Mouse (Mus musculus) testis, postnatal 10 days (tissue): ENCODE data around the gene Fbxl17.

Experiments
- DNase-seq: peaks from one replicate; pipeline ENCODE4 v3.0.0; 2021; ENCODE audit warnings: low spot score

Gene Fbxl17

DNA sequence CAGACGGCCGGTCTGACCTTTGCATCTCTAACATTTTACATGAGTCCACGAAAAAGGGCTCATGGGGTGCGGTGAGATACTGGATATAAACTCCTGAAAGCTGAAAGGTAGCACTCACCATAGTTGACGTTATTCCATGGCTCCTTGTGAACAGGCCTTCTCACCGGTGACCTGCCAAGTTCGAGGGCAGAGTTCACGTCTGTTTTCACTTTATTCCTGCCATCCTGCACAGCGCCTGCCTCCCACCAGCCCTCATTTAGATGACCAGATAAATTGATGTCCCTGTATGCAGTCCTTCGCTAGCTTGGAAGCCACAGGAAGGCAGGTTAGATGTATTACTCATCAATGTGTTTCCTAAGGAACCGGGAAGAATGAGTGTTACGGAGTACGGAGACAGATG, 454.5 kb downstream of the Fbxl17 start:
- DNase-seq, result no peak

DNA sequence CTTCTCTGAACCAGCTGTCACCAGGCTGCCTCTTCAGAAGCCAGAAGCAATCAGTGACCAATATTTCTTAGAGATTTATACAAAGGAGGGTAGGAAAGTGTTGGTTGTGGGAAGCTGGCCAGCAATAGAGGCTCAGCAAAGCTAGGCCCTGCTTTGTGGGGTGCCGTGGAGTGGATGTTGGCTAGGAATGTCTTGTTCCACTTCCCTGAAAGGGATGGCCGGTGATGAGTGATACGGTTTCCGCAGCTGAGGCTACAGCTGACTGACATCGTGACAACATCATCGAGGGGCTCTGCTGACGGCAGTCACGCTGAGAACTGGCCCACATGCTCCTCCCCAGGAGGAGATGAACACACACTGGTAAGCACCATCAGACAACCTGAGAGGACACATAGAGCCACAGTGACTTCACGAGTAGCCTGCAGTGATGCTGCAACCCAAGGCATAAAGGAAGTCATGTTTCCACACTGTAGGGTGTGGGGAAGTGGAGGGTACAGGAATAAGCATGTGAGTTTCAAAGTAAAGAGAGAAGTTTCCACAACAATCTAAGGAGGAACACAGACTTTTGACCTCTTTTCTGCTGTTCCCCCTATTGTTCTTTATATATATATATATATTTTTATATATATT, 456.7 kb downstream of the Fbxl17 start:
- no peak for DNase-seq

DNA sequence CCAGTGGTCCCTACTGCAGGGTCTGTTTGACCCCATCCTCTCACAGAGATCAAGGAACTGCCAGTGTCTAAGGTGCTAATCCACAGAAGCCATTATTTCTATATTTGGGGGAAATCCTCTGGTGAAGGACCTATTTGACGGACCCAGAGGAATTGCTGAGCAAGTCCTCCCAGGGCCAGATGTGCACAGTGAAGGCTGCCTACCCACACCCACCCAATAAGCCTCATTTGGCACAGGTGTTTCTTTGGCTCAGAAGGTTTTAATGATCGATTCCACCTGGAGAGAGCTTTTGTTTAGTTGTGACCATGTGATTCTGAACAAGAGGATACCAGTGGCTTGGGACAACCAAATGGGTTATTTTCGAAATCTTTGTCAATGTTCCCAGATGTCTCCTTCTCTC, 462.3 kb downstream of the Fbxl17 start:
- DNase-seq, result no peak

DNA sequence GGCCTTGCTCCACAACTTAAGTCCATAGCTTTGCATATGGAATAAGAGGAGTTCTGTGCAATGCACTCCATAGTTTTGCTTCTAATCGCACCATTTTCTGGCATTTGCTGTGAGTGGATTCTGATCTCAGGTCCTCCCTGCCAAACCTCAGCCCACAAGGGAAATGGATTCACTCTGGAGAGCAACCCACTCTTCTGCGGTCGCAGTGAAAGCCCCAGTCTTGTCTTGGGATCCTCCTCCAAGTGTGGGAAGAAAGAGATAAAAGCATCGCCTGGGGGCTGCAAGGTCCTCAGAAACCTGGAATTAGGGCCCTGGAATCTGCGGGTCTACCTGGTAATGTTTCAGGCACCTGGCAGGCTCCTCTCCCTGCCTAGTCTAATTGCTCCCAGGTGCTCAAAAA, 466.7 kb downstream of the Fbxl17 start:
- no peak for DNase-seq

DNA sequence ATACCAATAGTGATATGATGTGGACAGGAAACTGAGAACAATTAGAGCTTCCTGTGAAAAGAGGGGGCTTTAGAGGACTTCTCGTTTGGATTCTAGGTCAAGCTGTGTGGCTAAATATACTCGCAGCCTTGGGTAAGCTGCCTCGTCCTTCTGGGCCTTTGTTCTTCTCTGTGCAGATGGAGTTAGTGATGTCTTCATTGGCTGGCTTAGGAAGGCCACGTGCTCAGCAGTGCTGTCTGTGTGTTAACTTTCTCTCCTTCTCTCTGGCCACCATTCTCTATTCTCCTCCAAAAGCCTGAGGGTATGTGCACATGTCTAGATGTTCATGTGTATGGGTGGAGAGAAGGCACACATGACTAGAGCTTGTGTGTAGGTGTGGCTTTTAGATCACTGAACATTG, 470.7 kb downstream of the Fbxl17 start:
- DNase-seq, result no peak

DNA sequence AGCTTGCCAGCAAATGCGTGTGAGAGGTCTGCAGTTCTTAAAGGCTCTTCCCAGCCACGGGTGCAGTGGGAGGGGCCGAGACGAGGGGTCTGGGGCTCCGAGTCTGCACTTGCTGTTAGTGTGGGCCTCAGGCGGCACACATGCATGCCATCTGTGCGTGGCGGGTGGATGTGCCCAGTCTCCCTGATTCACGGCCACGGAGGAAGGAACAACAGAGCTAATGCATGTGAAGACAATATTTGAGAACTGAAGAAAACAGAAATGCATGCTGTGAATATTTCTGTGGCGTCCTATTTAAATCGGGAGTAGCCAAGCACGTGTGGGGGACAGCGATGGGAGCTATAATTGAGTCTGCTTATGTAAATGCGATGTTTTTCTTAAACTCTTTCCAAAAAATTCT, 474.6 kb downstream of the Fbxl17 start:
- DNase-seq, result peak; percentile 42

DNA sequence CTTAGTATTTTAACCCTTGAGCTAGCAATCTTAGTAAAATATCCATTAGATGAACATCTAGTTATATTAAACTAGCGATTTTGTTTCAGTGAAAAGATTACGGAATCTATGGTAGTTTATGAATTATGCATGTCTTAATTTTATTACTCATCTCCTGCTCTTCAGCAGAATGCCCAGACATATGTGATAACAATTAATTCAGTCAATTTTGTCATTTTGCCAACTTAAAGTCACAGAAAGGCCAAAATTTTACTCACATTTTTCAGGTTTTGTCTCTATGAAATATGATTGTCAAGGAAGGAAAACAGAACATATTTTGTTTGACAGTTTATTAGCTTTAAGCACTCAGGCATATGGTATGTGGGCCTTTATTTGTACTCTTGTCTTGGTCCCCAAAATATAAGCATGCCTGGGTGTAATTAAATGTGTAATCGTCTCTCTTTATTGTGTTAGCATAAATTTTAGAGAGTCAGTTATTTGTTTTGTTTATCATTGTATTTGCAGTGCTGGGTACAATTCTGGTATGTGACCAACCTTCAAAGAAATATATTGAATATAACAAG, 482.1 kb downstream of the Fbxl17 start:
- no peak for DNase-seq

DNA sequence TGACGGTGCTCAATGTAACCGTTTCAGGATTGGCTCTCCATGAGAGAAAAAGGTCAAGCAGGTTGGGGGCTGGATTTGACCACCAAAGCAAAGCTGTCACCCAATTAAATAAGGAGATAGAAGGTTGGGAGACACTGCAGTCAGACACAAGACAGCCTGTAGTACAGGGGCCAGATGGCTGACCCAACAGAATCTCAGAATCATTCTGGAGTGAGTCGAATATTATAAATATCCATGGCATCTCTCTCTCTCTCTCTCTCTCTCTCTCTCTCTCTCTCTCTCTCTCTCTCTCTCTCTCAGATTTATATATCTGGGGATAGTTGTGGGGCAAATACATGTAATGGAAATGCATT, 487.3 kb downstream of the Fbxl17 start:
- DNase-seq, result no peak

DNA sequence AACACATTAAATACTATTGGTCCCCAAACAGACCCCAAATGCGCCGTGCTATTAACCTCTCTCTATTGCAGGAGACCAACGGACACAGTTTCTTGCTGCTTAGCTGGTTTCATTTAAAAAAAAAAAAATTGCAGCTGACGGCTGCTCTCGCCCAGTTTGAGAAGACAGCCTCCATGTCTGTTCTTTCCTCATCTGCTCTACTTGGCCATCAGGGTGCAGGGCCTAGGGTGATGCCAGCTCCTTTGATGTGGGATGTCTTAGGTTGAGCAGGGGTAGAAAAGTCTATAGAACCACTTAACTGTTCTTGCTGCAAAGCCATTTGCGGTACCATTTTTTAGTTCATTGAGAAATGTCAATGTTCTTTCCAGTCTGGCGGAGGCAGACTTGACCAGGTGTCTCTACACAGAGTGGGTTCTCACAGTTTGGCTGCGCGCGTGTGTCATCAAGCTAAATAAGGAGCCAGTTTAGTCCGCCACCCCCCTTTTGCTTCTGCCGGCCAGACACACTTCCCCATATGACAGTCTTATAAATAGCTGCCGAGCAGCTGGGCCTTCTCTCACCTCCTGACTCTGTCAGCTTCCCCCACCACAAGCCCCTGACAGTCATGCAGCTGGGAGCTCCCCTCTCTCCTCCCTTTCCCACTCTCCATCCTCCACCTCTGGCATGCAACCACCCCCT, 487.8 kb downstream of the Fbxl17 start:
- DNase-seq, result no peak

DNA sequence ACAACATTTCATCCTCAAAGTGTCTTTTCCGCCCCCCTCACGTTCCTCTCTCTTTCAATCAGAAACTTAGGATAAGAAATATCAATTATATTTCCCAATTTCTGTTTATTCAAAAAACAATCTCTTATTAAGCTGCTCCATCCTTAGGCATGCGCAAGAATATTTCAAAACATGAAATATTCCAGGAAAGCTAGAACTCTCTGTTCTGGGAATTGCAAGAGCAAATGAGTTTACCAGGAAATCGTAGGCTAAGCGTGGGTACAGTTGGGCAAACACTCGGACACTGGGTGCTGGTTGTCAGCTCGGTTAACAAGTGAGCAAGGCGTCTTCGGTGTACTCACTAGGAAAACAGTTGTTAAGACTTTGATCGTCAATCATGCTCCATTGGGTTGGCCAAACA, 489.0 kb downstream of the Fbxl17 start:
- DNase-seq, result no peak

DNA sequence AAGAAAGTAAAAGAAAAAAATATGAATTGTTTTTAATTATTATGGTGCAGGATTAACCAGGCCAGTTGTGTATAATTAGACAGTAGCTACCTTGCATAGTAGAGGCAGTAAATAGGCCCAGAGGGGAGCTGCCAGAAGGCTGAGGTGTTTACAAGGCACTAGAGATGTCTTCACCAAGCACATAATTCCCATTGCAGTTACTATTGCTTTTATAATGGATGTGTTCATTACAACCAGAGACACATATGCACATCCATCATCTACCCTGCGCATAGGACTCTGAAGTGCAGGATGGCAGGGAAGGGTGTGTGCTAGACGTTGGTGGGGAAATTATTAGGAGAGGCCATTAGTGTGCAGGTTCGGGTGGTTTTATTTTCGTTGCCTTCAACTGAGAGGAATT, 491.0 kb downstream of the Fbxl17 start:
- DNase-seq, result no peak

DNA sequence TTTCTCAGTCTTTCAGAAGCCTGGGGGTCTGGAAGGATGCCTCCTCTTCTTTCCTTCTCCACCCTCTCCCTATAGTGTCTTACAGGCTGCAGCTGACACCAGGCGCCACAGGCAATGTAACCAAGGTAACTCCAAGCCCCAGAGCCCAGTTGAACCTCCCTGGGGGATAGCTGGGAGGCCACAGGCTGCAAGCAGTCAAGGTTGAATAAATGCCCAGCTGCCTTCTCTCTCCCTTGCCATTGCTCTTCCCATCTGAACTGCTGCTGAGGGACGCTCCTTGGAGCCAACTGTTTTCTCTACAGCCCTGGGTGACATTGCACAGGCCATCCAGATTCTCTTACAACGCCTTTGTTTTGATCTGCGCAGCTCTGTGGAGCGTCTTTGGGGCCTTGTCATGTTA, 491.5 kb downstream of the Fbxl17 start:
- DNase-seq, result no peak

DNA sequence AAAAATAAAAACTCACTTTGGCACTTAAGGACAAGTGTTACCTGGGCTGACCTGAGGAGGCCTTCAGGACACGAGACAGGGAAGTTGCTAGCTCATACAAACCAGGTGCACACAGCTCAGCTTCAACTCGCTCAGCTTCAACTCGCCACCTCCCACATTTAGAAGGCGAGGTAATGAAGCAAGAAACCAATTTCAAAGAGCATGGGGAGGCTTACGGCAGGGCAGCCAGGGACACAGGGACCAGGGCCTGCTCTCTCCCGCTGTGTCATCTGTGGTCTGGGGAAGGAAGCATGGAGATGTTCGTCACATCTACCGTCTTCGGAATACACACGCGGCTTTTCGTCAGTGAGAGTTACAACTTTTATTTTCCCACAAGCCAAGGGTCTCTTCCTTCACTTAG, 491.9 kb downstream of the Fbxl17 start:
- DNase-seq, result no peak
